Mouse (Mus musculus): ENCODE data around the gene Smc6. TPM values are rescaled to one million over a fixed set of nuclear protein-coding genes. Genes with fewer than 3 reads are reported as not detected.

The Smc6 gene
- total RNA-seq (2015), result 91.1 and 103 TPM in 2 replicates
- total RNA-seq (2017), result 90.7 and 119 TPM in 2 replicates

GRCm38 (mm10) chr12:11265382-11266281, at the start of gene Smc6, which contains the start of gene Gen1:
Gene Smc6 (plus strand): TSS chr12:11265886.
Gene Gen1 (minus strand): TSS chr12:11265801.
- ATAC-seq (replicated peaks; ENCODE audit: poor library complexity), result peak; percentile 91

DNA sequence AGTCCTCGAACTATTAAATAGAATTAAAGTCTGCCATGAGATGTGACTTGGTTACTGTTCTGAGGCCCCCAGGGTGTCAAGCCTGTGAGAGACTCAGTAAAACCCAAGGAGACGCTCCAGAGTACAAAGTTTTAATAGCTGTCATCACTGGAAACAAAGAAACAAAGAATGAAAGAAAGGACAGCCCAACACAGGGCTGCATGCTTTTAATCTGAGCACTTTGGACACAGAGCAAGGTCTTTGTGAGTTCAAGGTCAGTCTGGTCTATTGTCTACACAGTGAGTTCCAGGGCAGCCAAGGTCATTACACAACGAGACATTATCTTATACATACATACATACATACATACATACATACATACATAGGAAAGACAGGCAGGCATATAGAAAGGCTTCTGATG, 49.2 kb upstream of the Smc6 start:
- ATAC-seq (replicated peaks; ENCODE audit: poor library complexity), result no peak

- ATAC-seq (replicated peaks; ENCODE audit: poor library complexity), result peak; percentile 84
Measured at GRCm38 (mm10) chr12:11217726-11218250, 47.9 kb upstream of the Smc6 start.

DNA sequence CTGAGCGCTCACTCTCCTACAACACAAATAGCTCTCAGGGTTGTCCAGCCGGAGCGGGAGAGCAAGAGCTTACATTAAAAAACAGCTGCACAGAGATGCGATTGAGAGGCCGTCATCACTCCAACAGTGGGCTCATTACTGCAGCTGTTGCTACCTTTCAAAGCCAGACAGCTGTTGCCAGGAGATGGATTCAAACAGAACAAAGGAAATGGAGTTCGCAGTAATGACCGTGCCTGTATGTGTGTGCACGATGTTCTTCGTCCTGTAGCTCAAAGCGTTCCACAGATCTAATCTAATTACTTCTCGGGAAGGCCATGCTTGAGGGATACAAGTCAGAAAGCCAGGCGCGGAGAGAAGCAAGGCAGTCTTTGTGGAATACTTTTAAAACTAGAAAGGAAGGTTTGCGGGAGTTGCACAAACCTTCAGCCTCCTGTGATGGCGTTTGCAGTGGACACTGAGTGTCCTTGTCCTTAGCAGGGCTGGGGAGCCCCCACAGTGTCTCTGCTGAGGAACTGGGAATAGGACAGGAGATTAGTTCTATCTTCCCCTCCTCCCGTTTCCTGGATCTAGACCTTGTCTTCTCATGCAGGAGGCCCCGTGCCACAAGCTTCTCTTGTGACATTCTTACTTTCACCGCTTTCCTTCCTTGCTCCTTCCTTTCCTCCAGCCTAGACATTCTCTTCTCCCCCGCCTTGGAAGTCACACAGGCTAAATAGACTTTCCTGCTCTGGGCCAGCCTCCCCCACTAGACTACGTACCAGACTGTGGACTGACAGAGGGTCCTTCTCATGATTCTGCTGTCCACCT, 44.0 kb upstream of the Smc6 start:
- no peak for ATAC-seq (replicated peaks; ENCODE audit: poor library complexity)

DNA sequence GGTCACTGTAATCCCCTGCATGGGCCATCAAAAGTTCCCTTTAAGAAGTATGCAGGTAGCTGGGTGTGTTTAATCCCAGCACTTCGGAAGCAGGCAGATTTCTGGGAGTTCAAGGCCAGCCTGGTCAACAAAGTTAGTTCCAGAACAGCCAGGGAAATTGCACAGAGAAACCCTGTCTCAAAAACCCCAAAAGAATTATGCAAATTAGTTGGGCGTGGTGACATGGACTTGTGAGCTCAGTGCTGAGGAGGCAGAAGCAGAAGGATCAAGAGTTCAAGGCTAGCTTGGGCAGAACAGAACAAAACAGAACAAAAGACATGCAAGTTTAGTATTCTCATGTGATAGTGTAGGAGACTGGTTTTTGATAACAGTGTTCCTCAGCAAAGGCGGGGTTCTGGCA, 43.1 kb upstream of the Smc6 start:
- ATAC-seq (replicated peaks; ENCODE audit: poor library complexity), result no peak

- no peak for ATAC-seq (replicated peaks; ENCODE audit: poor library complexity)
Measured at GRCm38 (mm10) chr12:11223090-11223489, 42.6 kb upstream of the Smc6 start.

DNA sequence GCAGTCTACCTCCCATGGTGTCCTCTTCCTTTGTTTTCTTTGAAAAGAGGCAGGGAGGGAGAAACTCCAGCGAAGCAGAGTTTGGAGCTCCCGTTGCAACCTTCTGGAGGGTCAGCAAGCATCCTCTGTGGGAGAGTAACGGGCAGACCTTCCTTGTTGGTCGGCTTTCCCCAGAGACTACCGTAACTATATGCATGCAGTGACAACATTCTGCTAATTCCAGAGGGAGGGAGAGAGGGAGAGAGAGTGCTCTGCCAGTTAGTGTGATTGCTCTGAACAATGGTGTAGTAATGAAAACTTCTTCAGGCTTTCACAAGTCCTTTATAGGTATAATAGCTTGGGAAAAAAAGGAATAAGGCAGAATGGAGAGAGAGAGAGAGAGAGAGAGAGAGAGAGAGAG, 41.0 kb upstream of the Smc6 start:
- ATAC-seq (replicated peaks; ENCODE audit: poor library complexity), result no peak

DNA sequence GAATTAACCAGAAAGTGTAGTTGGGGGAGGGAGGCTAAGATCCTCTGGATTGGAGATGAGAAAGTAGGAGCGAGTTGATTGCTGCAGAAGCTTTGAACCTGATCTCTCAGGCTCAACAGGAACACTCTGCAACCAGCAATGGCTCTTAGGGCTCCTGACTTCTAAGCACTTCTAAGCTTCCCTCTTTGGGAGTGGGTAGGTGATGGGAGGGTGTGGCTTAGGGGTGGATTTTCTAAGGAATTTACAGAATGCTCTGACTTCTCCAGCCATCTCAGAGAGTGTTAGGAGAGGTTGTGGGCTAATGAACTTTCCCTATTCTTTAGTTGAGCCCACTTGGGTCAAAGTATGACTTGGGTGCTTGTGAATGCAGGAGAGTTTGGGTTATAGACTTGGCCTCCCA, 39.6 kb upstream of the Smc6 start:
- ATAC-seq (replicated peaks; ENCODE audit: poor library complexity), result no peak

DNA sequence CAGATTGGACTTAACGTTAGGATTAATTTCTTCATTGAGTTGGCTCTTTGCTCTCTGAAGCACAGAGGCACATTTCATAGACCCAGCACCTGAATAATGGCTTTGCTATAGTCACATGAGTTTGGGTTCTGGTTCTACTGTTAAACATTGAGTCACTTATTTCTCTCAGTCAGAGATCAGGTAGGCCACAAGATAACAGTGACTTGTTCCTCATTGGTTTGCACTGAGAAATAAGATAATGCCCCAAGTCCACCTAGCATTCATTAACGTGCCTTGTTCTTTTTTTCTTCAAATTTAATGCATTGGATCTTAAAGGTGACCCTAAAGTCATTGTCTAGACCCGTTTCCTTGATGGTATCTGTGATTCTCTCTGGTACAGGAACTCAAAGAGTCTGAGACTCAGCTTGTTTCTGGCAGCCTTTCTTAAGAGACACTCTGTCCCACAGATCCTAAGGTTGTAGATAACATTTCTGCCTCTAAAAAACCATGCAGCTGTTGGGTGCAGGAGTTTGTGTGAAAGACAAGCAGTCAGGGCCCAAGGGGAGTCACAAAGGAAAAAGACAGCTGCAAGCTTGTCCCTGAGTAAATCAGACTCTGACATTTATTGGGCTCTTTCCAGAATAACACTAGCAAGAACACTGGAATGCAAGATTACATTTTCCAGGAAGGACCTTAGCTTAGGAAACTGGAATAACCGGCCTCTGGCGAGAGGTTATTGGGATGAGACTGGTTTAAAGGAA, 39.0 kb upstream of the Smc6 start:
- no peak for ATAC-seq (replicated peaks; ENCODE audit: poor library complexity)

DNA sequence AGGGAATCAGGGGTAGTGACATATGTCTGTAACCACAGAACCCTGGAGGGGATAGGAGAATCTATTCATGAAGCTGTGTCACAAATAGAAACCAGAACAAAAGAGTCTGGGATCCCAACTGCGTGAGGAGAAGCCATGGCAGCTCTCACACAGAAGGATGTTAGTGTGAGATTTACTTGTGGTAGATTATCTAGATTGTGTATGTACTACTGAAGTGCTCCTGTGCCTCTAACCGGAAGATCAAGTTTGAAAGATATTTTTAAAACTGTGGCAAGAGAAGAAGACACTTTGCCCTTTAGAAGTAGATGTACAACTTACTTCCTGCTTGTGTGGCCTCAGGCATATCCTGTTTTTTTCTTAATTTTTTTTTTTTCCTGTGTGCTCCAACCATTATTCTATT, 35.4 kb upstream of the Smc6 start:
- ATAC-seq (replicated peaks; ENCODE audit: poor library complexity), result 0 out of 2 replicates have a peak, but pooled peaks have one; percentile 23

GRCm38 (mm10) chr12:11235996-11236395, 29.7 kb upstream of the Smc6 start:
- ATAC-seq (replicated peaks; ENCODE audit: poor library complexity), result peak; percentile 60

GRCm38 (mm10) chr12:11247460-11247859, 18.2 kb upstream of the Smc6 start:
- ATAC-seq (replicated peaks; ENCODE audit: poor library complexity), result no peak

DNA sequence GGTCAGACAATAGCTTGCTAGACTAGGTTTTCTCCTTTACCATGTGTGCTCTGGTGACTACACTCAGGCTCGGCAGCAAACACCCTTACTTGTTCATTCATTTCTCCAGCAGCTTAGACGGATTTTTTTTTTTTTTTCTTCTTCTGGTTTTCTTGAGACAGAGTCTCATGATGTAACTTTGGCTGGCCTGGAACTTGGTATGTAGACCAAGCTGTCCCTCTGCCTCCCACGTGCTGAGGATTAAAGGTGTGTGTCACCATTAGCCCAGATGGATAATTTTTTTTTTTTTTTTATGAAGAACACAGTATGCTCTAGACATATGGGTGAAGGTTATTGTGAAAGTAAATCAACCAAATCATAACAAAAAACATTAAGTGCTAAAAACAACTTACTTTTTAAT, 15.4 kb upstream of the Smc6 start:
- ATAC-seq (replicated peaks; ENCODE audit: poor library complexity), result no peak

GRCm38 (mm10) chr12:11264895-11265294, 791 bp upstream of the Smc6 start:
- ATAC-seq (replicated peaks; ENCODE audit: poor library complexity), result peak; percentile 4; the same call in 1 of the 2 replicates

GRCm38 (mm10) chr12:11266282-11266985, 748 bp downstream of the Smc6 start:
- peak; percentile 13 for ATAC-seq (replicated peaks; ENCODE audit: poor library complexity)

- ATAC-seq (replicated peaks; ENCODE audit: poor library complexity), result no peak
Measured at GRCm38 (mm10) chr12:11267030-11267429, 1.3 kb downstream of the Smc6 start.

DNA sequence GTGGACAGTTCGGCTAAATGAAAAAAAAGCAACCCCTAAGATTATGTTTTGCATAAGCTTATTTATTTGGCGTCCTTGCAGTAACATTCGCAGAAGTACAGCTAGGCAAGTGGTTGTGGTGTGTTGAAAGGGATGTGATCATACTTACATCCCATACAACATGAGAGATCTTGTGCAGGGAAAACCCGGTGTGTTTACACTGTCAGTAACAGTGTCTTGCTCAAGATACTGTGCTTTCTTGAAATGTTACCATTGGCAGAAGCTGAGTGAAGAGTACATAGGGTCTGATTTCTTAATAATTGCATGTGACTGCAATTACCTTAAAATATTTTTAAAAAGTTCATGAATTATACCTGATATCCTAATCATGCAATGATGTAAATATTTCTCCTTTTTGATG, 6.9 kb downstream of the Smc6 start:
- ATAC-seq (replicated peaks; ENCODE audit: poor library complexity), result no peak

- no peak for ATAC-seq (replicated peaks; ENCODE audit: poor library complexity)
Measured at GRCm38 (mm10) chr12:11273185-11273584, 7.5 kb downstream of the Smc6 start.

- ATAC-seq (replicated peaks; ENCODE audit: poor library complexity), result peak; percentile 60
Measured at GRCm38 (mm10) chr12:11276632-11277031, 10.9 kb downstream of the Smc6 start.

DNA sequence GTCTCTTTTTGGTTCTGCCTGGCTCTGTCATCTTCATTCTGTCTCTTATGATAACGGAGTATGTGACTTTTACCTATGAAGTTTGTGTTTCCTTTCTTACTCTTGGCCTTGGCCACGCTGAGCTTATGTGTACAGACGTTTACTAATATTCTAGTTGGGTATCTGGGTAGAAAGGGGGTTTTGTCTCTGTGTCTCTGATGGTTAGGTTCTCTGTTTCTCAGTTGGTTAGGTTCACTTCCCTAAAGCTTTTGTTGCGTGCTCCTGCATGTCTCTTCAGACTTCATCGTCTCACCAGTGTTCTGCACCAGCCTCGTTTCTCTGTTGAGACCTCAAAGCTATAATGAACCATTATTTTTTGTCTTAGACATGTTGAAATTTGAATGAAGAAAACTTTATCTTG, 11.5 kb downstream of the Smc6 start:
- ATAC-seq (replicated peaks; ENCODE audit: poor library complexity), result no peak

Measured in megakaryocyte progenitor cell, adult 5-6 weeks (primary cell).